Mouse (Mus musculus): ENCODE results near the gene Sfrp5. TPM values are rescaled to one million over a fixed set of nuclear protein-coding genes. Genes with fewer than 3 reads are reported as not detected.

The Sfrp5 gene
- polyA plus RNA-seq, 1 experiment = not detected

DNA sequence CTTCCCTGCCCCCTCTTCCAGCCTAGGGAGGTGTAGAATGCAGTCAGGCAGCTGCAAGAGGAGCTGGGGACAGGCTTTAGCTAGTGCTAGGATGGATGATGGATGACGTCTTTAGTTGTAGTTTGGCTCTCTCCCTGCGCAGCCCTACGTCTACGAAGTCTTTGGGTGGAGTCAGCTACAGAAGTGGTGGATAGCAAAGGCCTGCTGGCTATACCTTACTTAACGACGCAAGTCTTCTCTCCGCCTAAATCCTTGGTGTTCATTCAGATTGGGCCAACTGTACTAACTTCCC lies 53.5 kb downstream of the Sfrp5 start:
- WGBS = 51% methylated on average over 7 of the region's 7 CpGs
- Histone ChIP-seq H3K4me1 (ENCODE audit: control insufficient read depth, insufficient read depth, low read length) (peaks cover 5% of the 10 kb centered on the region; the same call in 1 of the 2 replicates), H3K4me3 (replicated peaks; ENCODE audit: control insufficient read depth, low read depth, low read length) (peak overlapping the region; percentile 81), H3K27ac (ENCODE audit: control insufficient read depth, insufficient read depth, low read depth, low read length, poor library complexity) (no peak overlapping the region; the same call in 1 of the 2 replicates)
- TF ChIP-seq CTCF (IDR thresholded peaks at IDR 0.05; ENCODE audit: control insufficient read depth, insufficient read depth, low read length) (no peak), POLR2A (IDR thresholded peaks at IDR 0.05; ENCODE audit: borderline replicate concordance, control insufficient read depth, low read depth, low read length) (no peak)

Other genes with a start within 250 kb of the Sfrp5 start
- gene Mms19, start 221.1 kb downstream of the Sfrp5 start, polyA plus RNA-seq (2011; ENCODE audit: insufficient read depth, insufficient read length, low replicate concordance, missing spikeins) = 28.0 and 45.8 TPM in 2 replicates
- 6.0 and 10.2 TPM in 2 replicates for gene Ubtd1, start 220.5 kb downstream of the Sfrp5 start, polyA plus RNA-seq (2011; ENCODE audit: insufficient read depth, insufficient read length, low replicate concordance, missing spikeins)
- not detected in 2 replicates for gene Ankrd2, start 166.3 kb downstream of the Sfrp5 start, polyA plus RNA-seq (2011; ENCODE audit: insufficient read depth, insufficient read length, low replicate concordance, missing spikeins)
- 1.8 TPM in 1 of 2 replicates, not detected in the other for gene Hoga1, start 156.6 kb downstream of the Sfrp5 start, polyA plus RNA-seq (2011; ENCODE audit: insufficient read depth, insufficient read length, low replicate concordance, missing spikeins)
- gene 4933411K16Rik, start 150.0 kb downstream of the Sfrp5 start, polyA plus RNA-seq (2011; ENCODE audit: insufficient read depth, insufficient read length, low replicate concordance, missing spikeins) = not detected in 2 replicates
- 1.4 TPM in 1 of 2 replicates, not detected in the other for gene Morn4, start 115.9 kb downstream of the Sfrp5 start, polyA plus RNA-seq (2011; ENCODE audit: insufficient read depth, insufficient read length, low replicate concordance, missing spikeins)
- 6.6 and 11.5 TPM in 2 replicates for gene Pi4k2a, start 111.8 kb downstream of the Sfrp5 start, polyA plus RNA-seq (2011; ENCODE audit: insufficient read depth, insufficient read length, low replicate concordance, missing spikeins)
- 2.9 TPM in 1 of 2 replicates, not detected in the other for gene Avpi1, start 73.2 kb downstream of the Sfrp5 start, polyA plus RNA-seq (2011; ENCODE audit: insufficient read depth, insufficient read length, low replicate concordance, missing spikeins)
- gene Marveld1, start 54.9 kb downstream of the Sfrp5 start, polyA plus RNA-seq (2011; ENCODE audit: insufficient read depth, insufficient read length, low replicate concordance, missing spikeins) = 8.4 and 16.9 TPM in 2 replicates
- 20.8 and 53.1 TPM in 2 replicates for gene Zfyve27, start 38.3 kb downstream of the Sfrp5 start, polyA plus RNA-seq (2011; ENCODE audit: insufficient read depth, insufficient read length, low replicate concordance, missing spikeins)
- gene Golga7b, start 45.3 kb upstream of the Sfrp5 start, polyA plus RNA-seq (2011; ENCODE audit: insufficient read depth, insufficient read length, low replicate concordance, missing spikeins) = 1.8 TPM in 1 of 2 replicates, not detected in the other
- 1.7 and 12.3 TPM in 2 replicates for gene Crtac1, start 229.5 kb upstream of the Sfrp5 start, polyA plus RNA-seq (2011; ENCODE audit: insufficient read depth, insufficient read length, low replicate concordance, missing spikeins)

Measured in bone marrow, adult 2 months (tissue).